Mouse (Mus musculus) liver, embryonic 15.5 days (tissue): ENCODE data around the gene Eif2b3. TPM values are rescaled to one million over a fixed set of nuclear protein-coding genes. Genes with fewer than 3 reads are reported as not detected.

ENCODE experiments used
- ATAC-seq: fragments of 200-750 bp; cut with Nextera tagmentation; 2 replicates; pipeline ENCODE4 v1.8.0; 2017; ENCODE audit warnings: moderate number of reproducible peaks, mild to moderate bottlenecking, moderate library complexity; ENCODE audit not compliant: insufficient read depth
- H3K27ac ChIP-seq: fragments of 300-500 bp; sonication (generic); replicated peaks from 2 replicates; pipeline ENCODE4 v1.5.1; 2015; ENCODE audit warnings: mild to moderate bottlenecking, inconsistent platforms
- H3K27me3 ChIP-seq: fragments of 300-500 bp; sonication (generic); 2 replicates; pipeline ENCODE4 v1.6.1; 2015; ENCODE audit warnings: mild to moderate bottlenecking, inconsistent platforms
- H3K36me3 ChIP-seq: fragments of 300-500 bp; sonication (generic); replicated peaks from 2 replicates; pipeline ENCODE4 v1.6.1; 2015; ENCODE audit warnings: moderate library complexity, mild to moderate bottlenecking, inconsistent platforms
- H3K4me1 ChIP-seq: fragments of 300-500 bp; sonication (generic); replicated peaks from 2 replicates; pipeline ENCODE4 v1.6.1; 2015; ENCODE audit warnings: inconsistent platforms
- H3K4me2 ChIP-seq: fragments of 300-500 bp; sonication (generic); 2 replicates; pipeline ENCODE4 v1.6.1; 2015; ENCODE audit warnings: moderate library complexity, mild to moderate bottlenecking, inconsistent platforms
- H3K4me3 ChIP-seq: fragments of 300-500 bp; sonication (generic); replicated peaks from 2 replicates; pipeline ENCODE4 v1.5.1; 2015; ENCODE audit warnings: mild to moderate bottlenecking, inconsistent platforms
- H3K9ac ChIP-seq: fragments of 300-500 bp; sonication (generic); 2 replicates; pipeline ENCODE4 v1.6.1; 2015; ENCODE audit warnings: moderate library complexity, mild to moderate bottlenecking, inconsistent platforms
- H3K9me3 ChIP-seq: fragments of 300-500 bp; sonication (generic); replicated peaks from 2 replicates; pipeline ENCODE4 v1.6.1; 2016; ENCODE audit warnings: inconsistent platforms
- WGBS: fragments of 180-500 bp; shearing (Covaris S2); methylation state at CpG from one replicate; pipeline ENCODE4 v1.1.7; 2015; ENCODE audit warnings: mixed read lengths; ENCODE audit not compliant: insufficient replicate concordance; 5-methylcytosine and 5-hydroxymethylcytosine counted together
- polyA plus RNA-seq: library from polyadenylated mRNA; unstranded; fragments of >200 nt; fragmentation: Nextera tagmentation; extraction: Ambion mirVana; gene quantifications from 2 replicates; pipeline ENCODE4 v1.2.1, GENCODE M21; 2015

Gene Eif2b3
- polyA plus RNA-seq, 1 experiment from 2014 or later, result 22.9 TPM

DNA sequence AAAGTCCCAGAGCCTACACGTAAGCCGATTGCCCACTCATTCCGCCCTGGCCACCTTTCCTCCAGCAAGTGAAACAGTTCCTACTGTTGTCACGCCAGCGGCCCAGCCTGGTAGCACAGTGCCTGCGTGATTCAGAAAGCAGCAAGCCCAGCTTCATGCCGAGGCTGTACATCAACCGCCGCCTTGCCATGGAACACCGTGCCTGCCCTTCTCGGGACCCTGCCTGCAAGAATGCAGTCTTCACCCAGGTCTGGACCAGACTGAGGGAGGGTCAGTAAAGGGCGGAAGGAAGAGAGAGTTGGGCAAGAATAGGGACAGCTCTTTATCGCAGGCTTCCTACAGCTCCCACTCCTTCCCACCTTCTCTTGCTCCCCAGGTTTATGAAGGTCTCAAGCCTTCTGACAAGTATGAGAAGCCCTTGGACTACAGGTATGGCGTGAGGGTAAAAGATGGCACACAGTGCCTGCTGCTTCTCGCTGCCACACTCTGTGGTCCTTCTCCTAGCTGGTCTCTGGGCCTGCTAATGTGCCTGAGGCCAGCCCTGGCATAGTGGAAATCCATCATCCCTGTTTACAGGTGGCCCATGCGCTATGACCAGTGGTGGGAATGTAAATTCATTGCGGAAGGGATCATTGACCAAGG, 19.6 kb upstream of the Eif2b3 start:
- Histone ChIP-seq H3K4me2 (no peak overlapping the region), H3K9ac (no peak overlapping the region), H3K4me3 (no peak overlapping the region), H3K27ac (no peak overlapping the region), H3K36me3 (peaks cover 72% of the 10 kb centered on the region), H3K9me3 (no peaks in the 10 kb centered on the region), H3K4me1 (peaks cover 25% of the 10 kb centered on the region), H3K27me3 (no peaks in the 10 kb centered on the region)
- WGBS, result 86% methylated on average over 17 of the region's 17 CpGs
- no peak for ATAC-seq

DNA sequence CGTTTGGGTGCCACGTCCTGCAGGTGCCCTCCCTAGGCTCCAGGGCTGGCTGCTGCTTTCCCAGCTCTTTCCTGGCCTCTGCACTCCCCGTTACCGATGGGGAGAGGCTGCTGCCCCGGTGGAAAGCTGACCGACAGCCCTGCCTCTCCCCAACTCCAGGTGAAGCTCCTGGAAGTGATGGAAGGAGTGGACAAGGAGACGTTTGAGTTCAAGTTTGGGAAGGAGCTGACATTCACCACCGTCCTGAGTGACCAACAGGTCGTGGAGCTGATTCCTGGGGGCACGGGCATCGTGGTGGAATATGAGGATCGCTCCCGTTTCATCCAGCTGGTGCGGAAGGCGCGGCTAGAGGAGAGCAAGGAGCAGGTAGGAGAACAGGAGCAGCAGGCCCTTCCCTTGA, 17.2 kb upstream of the Eif2b3 start:
- H3K4me3 ChIP-seq, result no peak overlapping the region
- no peaks in the 10 kb centered on the region for H3K9me3 ChIP-seq
- peaks cover 68% of the 10 kb centered on the region for H3K36me3 ChIP-seq
- no peak overlapping the region for H3K27ac ChIP-seq
- WGBS, result 84% methylated on average over 16 of the region's 16 CpGs
- peaks cover 5% of the 10 kb centered on the region for H3K4me1 ChIP-seq
- no peak for ATAC-seq
- H3K27me3 ChIP-seq, result 0 out of 2 replicates have a peak, but pooled peaks cover under 1% of the 10 kb centered on the region
- H3K4me2 ChIP-seq, result no peak overlapping the region
- no peak overlapping the region for H3K9ac ChIP-seq

DNA sequence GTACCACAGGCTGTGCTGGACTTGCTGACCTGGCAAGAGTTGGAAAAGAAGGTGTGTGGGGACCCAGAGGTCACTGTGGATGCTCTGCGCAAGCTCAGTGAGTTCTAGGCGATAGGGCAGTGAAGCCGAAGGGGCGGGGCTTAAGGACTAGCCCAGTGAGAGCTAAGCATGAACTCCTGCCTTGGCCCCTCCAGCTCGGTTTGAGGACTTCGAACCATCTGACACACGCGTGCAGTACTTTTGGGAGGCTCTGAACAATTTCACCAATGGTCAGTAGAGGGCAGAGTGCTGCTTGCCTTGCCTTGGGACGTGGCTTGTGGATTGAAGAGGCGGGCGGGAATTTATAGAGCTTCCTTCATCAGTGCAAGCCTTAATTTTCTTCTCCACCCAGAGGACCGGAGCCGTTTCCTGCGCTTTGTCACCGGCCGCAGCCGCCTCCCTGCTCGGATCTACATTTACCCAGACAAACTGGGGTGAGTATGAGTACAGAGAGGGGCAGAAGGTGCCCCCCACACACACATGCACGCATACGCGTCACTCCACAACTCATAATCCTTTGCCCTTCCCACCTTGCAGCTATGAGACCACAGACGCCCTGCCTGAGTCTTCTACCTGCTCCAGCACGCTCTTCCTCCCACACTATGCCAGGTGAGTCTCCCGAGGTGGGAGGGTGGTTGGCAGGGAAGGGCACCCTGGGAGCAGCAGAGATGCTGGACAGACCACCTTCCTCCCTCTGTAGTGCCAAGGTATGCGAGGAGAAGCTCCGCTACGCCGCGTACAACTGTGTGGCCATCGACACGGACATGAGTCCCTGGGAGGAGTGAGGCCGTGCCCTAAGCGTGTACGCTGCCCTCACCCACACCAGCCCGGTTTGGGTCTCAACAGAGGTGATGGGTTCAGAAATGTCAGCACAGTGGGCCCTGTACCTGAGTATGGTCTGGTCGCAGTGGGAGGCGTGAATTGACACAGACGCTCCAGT, 16.4 kb upstream of the Eif2b3 start:
- Histone ChIP-seq H3K9me3 (no peaks in the 10 kb centered on the region), H3K27me3 (0 out of 2 replicates have a peak, but pooled peaks cover 8% of the 10 kb centered on the region), H3K9ac (no peak overlapping the region), H3K4me2 (no peak overlapping the region), H3K4me1 (peaks cover 3% of the 10 kb centered on the region), H3K27ac (no peak overlapping the region), H3K36me3 (peaks cover 63% of the 10 kb centered on the region), H3K4me3 (no peak overlapping the region)
- WGBS, result 58% methylated on average over 38 of the region's 38 CpGs
- peak; percentile 22; the same call in 1 of the 2 replicates for ATAC-seq

DNA sequence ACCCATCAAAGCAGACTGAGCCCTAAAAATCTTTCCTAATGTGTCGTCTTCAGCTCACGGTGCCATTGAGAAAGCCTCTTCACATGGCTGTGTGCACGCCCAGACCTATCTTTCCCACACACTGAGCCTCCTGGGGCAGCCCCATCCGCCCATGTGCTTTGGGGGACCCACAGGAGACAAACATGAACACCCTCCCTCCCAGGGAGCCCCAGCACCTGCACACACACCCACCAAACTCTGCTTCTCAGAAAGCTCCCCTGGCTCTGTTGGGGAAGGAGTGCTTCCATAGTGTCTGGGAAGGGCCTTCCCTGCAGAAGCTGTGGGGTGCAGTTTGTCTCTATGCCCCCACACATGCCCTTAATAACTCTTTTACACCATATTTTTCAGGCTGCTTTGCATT, 14.6 kb upstream of the Eif2b3 start:
- 66% methylated on average over 4 of the region's 4 CpGs for WGBS
- no peak overlapping the region for H3K4me2 ChIP-seq
- H3K9me3 ChIP-seq, result no peaks in the 10 kb centered on the region
- H3K9ac ChIP-seq, result no peak overlapping the region
- ATAC-seq, result no peak
- H3K4me3 ChIP-seq, result no peak overlapping the region
- peaks cover 48% of the 10 kb centered on the region for H3K36me3 ChIP-seq
- H3K27ac ChIP-seq, result no peak overlapping the region
- peaks cover 3% of the 10 kb centered on the region for H3K4me1 ChIP-seq
- 0 out of 2 replicates have a peak, but pooled peaks cover 8% of the 10 kb centered on the region for H3K27me3 ChIP-seq

DNA sequence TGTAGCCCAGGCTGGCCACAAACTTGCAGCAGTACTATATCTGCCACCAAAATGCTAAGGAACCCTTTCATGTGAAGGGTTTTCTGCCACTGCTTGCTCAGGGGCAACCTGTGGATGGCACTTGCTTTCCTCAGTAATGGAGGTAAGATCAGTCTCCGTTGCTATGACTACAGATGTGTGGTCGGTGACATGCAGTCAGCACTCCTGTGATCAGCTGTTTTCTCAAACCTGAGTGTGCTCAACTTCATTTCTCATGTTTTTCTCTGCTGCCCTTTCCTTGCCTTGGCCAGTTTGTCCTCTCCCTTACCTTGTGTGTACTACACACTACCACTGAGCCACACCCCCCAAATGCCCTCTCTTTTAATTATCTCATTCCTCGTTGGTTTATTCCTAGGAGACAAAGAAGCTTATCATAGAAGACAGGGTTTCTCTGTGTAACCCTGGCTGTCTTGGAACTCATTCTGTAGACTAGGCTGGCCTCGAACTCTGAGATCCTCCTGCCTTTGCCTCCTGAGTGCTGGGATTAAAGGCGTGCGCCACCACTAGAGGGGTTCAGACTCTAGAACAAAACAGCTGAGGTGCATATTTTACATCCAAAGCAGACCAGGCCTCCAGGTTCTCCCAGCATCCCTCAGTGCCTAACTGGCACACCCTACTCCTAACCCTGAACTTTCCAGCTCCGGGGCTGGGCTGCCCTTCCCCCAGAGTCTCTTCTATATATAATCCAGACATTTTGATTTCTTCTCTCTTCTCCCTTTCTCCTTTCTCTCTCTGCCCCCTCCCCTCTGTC, 13.4 kb upstream of the Eif2b3 start:
- Histone ChIP-seq H3K9me3 (no peaks in the 10 kb centered on the region), H3K9ac (no peak overlapping the region), H3K36me3 (peaks cover 36% of the 10 kb centered on the region), H3K27me3 (0 out of 2 replicates have a peak, but pooled peaks cover 8% of the 10 kb centered on the region), H3K4me1 (peaks cover 3% of the 10 kb centered on the region), H3K27ac (no peak overlapping the region), H3K4me2 (no peak overlapping the region), H3K4me3 (no peak overlapping the region)
- 66% methylated on average over 7 of the region's 7 CpGs for WGBS
- no peak for ATAC-seq

DNA sequence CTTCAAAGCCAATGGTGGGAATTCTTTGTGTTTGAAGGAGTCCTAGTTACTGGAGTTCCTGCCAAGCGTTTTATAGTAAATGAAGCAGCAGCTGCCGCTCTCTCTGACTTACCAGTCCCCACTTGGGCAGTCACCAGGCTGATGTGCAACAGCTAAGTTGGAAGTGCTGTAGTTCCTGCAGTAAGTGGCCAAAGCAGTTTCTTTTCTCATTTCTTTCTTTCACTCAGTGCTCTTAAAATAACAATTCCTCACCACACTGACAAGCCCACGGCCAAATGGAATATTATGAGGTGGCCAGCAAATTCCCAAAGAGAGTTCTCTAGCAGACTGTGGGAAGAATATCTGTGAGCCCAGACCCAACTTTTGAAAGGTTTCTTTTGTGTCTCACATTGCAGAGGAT, 12.1 kb upstream of the Eif2b3 start:
- H3K9me3 ChIP-seq, result no peaks in the 10 kb centered on the region
- H3K27me3 ChIP-seq, result 0 out of 2 replicates have a peak, but pooled peaks cover 8% of the 10 kb centered on the region
- H3K4me3 ChIP-seq, result no peak overlapping the region
- peaks cover 24% of the 10 kb centered on the region for H3K36me3 ChIP-seq
- no peak for ATAC-seq
- 68% methylated on average over 3 of the region's 3 CpGs for WGBS
- H3K9ac ChIP-seq, result no peak overlapping the region
- H3K27ac ChIP-seq, result no peak overlapping the region
- H3K4me1 ChIP-seq, result peaks cover 3% of the 10 kb centered on the region
- H3K4me2 ChIP-seq, result no peak overlapping the region

DNA sequence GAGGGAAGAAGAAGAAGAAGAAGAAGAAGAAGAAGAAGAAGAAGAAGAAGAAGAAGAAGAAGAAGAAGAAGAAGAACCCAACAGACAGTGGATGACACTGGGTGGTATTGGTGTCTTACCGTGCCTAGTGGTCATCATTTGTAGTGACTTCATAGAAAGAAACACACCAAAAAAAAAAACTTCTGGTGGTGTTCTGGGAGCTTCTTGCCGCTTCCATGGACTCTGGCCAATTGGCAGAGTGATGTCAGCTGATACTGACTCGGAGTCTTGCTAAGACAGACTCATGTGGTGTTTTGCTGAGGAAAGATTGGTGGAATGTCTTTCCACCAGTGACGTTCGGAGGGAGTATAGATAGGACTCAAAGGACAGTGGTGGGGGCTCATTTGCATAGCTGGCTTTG, 9.0 kb upstream of the Eif2b3 start:
- no peak for ATAC-seq
- Histone ChIP-seq H3K4me3 (no peak overlapping the region), H3K27ac (no peak overlapping the region), H3K9ac (no peak overlapping the region), H3K4me2 (no peak overlapping the region), H3K27me3 (peaks cover 8% of the 10 kb centered on the region; the same call in 1 of the 2 replicates), H3K4me1 (no peaks in the 10 kb centered on the region), H3K9me3 (no peaks in the 10 kb centered on the region), H3K36me3 (no peaks in the 10 kb centered on the region)
- 67% methylated on average over 5 of the region's 5 CpGs for WGBS

DNA sequence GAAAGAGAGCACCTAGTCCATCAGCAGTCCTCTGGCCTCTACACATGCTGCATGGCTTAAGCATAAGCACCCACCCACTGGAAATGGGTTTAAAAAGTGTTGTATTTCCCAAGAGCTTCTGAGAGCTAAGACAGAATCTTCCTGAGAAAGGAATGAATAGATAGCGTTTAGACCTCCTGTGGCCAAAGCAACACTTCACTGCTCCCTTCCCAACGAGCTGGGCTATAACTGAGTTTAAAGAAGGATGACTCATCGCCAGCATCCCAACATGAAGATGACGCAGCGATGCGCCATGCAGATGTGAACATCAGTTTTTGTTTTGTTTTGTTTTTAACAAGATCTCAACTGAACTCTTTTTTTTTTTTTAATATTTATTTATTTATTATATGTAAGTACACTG, 5.6 kb upstream of the Eif2b3 start:
- no peaks in the 10 kb centered on the region; the same call in 1 of the 2 replicates for H3K27me3 ChIP-seq
- no peak overlapping the region for H3K27ac ChIP-seq
- H3K4me1 ChIP-seq, result peaks cover under 1% of the 10 kb centered on the region; the same call in 1 of the 2 replicates
- no peak overlapping the region for H3K4me3 ChIP-seq
- H3K9ac ChIP-seq, result no peak overlapping the region
- WGBS, result 73% methylated on average over 6 of the region's 6 CpGs
- no peaks in the 10 kb centered on the region for H3K9me3 ChIP-seq
- H3K4me2 ChIP-seq, result no peak overlapping the region
- no peaks in the 10 kb centered on the region for H3K36me3 ChIP-seq
- ATAC-seq, result no peak

DNA sequence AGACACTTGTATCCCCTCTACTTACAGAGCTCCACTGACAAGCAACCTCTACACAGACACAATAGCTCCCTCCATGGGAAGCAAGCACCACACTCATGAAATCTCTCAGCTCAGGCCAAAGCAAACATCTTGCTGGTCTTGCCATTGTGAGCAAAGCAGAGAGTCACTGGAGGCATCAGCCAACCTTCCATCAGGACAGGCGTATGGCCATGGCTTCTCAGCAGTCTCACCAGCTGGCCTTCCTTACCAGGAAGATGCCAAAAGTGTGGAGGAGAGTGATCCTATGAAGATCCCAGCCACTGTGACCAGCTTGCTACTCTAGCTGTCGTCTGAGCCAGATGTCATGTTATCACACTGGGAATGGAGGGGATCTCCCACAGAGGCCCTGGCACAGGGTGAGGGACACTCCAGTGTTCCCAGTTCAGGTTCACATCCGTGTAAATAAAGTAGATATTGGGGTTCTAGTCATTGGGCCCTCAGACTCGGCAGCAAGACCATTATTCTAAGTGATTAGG, 4.2 kb upstream of the Eif2b3 start:
- Histone ChIP-seq H3K9me3 (no peaks in the 10 kb centered on the region), H3K27ac (no peak overlapping the region), H3K36me3 (no peaks in the 10 kb centered on the region), H3K27me3 (no peaks in the 10 kb centered on the region; the same call in 1 of the 2 replicates), H3K9ac (no peak overlapping the region), H3K4me2 (no peak overlapping the region), H3K4me3 (no peak overlapping the region), H3K4me1 (peaks cover 14% of the 10 kb centered on the region)
- no peak for ATAC-seq
- 47% methylated on average over 4 of the region's 4 CpGs for WGBS

DNA sequence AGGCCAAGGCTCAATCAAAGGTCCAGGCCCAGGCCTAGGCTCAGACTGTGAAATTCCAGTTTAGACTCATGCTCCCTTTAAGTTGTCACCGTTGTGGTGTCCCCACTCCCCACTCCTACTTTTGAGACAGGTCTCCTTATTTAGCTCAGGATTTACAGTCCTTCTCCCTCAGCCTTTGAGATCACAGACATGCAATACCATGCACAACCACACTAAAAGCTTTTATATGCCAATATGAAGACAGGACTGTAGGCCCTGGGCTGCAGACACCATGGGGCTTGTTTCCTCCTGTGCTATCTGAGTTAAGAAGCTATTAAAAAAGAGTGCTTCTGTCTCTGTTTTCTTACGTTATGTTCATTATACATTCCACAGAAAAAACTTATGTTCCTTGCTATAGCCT, 1.5 kb upstream of the Eif2b3 start:
- WGBS, result 85% methylated on average over 2 of the region's 2 CpGs
- Histone ChIP-seq H3K27me3 (no peaks in the 10 kb centered on the region; the same call in 1 of the 2 replicates), H3K4me1 (peaks cover 35% of the 10 kb centered on the region), H3K4me3 (no peak overlapping the region), H3K4me2 (no peak overlapping the region), H3K27ac (no peak overlapping the region), H3K36me3 (peaks cover 9% of the 10 kb centered on the region), H3K9ac (no peak overlapping the region), H3K9me3 (no peaks in the 10 kb centered on the region)
- no peak for ATAC-seq
